Mouse (Mus musculus): Measurements from ENCODE around the gene Carnmt1. TPM values are rescaled to one million over a fixed set of nuclear protein-coding genes. Genes with fewer than 3 reads are reported as not detected.

Carnmt1 gene
- polyA plus RNA-seq, 2 experiments: 17.2 to 46.5 TPM

DNA sequence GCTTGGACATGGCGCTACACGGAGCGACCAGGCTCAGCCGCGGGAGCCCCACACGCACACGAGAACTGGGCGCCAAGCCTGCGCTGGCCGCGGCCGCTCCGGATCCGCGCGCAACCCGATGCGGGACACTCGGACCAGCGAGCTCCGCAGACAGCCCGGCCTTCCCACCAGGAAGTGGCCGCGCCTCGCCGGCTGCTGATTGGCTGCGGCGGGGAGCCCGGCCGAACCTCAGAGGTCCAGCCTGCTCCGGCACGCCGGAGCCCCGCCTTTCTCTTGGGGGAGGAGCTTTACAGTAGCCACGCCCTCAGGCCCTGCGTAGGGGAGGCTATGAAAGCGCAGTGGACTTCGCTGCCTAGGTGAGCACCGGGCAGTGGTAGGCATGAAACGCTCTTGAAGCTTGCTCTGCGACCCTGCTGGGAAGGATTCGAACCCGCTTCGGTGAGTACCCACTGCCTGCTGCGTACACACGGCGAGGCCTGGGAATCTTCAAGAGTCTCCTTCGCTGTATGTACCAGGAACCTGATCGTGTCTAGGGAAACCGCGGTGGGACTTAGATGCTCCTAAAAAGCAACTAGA is 38.8 kb upstream of the Carnmt1 start, which contains the start of the genes Ostf1 and Nmrk1:
Gene Ostf1 (minus strand): TSS at position 180 of the 576 bp plus-strand sequence.
Gene Nmrk1 (plus strand): TSS at position 307 of the 576 bp plus-strand sequence.
- Histone ChIP-seq H3K4me1 (ENCODE audit: control insufficient read depth, insufficient read depth, low read length) (peaks cover 7% of the 10 kb centered on the region; the same call in 1 of the 2 replicates), H3K27me3 (ENCODE audit: control insufficient read depth, insufficient read depth, low read length) (no peaks in the 10 kb centered on the region), H3K36me3 (ENCODE audit: control insufficient read depth, insufficient read depth, low read length) (no peaks in the 10 kb centered on the region), H3K9me3 (ENCODE audit: control insufficient read depth, low read length) (no peaks in the 10 kb centered on the region), H3K4me2 (replicated peaks; ENCODE audit: low read depth, low read length, severe bottlenecking) (peak within 1 kb of the TSS; percentile 83), H3K9ac (ENCODE audit: low read depth, low read length, severe bottlenecking) (peak within 1 kb of the TSS; percentile 65), H3K27ac (replicated peaks; ENCODE audit: low read depth, low read length) (peak within 1 kb of the TSS; percentile 70; the same call in 1 of the 2 replicates), H3K4me3 (replicated peaks; ENCODE audit: low read length) (peak within 1 kb of the TSS; percentile 78)
- WGBS: under 1% methylated on average over 49 of the region's 51 CpGs
- DNase-seq (ENCODE audit: low spot score) (peak; percentile 92), ATAC-seq (ENCODE audit: low FRiP score, low read depth) (peak; percentile 99)
- TF ChIP-seq POLR2A (IDR thresholded peaks at IDR 0.05; ENCODE audit: borderline replicate concordance, extremely low read depth, insufficient read depth, insufficient read length): peak; percentile 6; the same call in 1 of the 2 replicates

DNA sequence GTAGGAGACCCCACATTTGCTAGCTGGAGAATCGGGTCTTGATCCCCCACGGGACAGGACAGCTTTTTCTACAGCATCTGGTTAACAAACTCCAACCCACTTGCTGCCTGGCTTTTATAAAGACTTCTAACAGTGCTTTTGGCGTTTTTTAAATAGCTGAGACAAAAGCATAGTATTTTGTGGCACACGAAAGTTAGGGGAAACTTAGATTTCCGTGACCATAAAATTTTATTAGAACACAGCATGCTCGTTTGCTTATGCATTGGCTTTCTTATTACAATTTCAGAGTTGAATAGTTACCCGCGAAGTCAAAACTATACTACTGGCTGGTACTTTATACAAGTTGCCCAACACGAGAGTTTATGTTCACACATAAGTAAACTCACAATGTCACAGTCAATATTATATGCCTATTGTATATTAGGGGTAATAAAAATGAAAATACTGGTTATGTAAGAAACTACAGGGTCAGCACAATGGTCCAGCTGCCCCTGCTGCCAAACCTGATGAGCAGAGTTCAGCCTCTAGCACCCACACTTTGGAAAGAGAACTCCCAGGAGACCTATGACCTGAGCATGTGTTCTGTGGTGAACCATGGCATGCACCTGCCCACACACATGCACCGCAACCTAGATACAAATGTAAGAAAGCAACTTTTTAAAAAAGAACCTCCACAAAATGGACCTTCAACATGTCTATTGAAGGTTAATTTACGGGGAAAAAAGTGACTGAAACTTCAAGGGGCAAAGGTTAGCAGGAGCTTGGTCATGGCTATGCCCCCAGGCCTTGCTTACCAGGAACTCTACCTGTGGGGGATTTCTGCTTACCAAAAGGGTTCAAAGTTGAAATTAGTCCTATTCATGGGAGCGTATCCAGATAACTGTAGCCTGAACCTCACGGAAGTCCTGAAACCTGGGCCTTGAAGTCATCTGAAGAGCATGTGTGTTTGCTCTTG is 38.1 kb upstream of the Carnmt1 start:
- peaks cover 7% of the 10 kb centered on the region; the same call in 1 of the 2 replicates for H3K4me1 ChIP-seq (ENCODE audit: control insufficient read depth, insufficient read depth, low read length)
- no peaks in the 10 kb centered on the region for H3K36me3 ChIP-seq (ENCODE audit: control insufficient read depth, insufficient read depth, low read length)
- peak overlapping the region; percentile 83 for H3K4me2 ChIP-seq (replicated peaks; ENCODE audit: low read depth, low read length, severe bottlenecking)
- peak overlapping the region; percentile 78 for H3K4me3 ChIP-seq (replicated peaks; ENCODE audit: low read length)
- no peaks in the 10 kb centered on the region for H3K9me3 ChIP-seq (ENCODE audit: control insufficient read depth, low read length)
- no peaks in the 10 kb centered on the region for H3K27me3 ChIP-seq (ENCODE audit: control insufficient read depth, insufficient read depth, low read length)
- DNase-seq (ENCODE audit: low spot score): no peak
- no peak for TF ChIP-seq POLR2A (IDR thresholded peaks at IDR 0.05; ENCODE audit: borderline replicate concordance, extremely low read depth, insufficient read depth, insufficient read length)
- ATAC-seq (ENCODE audit: low FRiP score, low read depth): no peak
- WGBS: 42% methylated on average over 13 of the region's 13 CpGs
- no peak overlapping the region for H3K27ac ChIP-seq (replicated peaks; ENCODE audit: low read depth, low read length)
- H3K9ac ChIP-seq (ENCODE audit: low read depth, low read length, severe bottlenecking): peak overlapping the region; percentile 65

DNA sequence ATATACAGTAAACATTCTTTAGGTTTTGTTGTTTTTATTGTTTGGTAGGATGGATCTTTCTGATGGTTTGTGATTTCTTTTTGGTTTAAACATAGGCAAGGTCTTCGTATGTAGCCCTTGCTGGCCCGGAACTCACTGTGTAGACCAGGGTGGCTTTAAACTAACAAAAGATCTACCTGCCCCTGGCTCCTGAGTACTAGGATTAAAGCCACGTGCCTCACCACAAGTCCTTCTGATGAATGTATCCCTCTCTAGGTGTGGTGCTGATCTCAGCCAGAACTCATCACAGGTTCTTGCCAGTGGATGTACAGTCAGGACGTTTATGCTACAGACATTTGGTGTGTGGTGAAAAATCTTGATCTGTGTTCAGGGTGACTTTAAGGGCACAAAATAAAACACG is 32.6 kb upstream of the Carnmt1 start:
- Histone ChIP-seq H3K4me2 (replicated peaks; ENCODE audit: low read depth, low read length, severe bottlenecking) (no peak overlapping the region), H3K36me3 (ENCODE audit: control insufficient read depth, insufficient read depth, low read length) (no peaks in the 10 kb centered on the region), H3K27me3 (ENCODE audit: control insufficient read depth, insufficient read depth, low read length) (no peaks in the 10 kb centered on the region), H3K9ac (ENCODE audit: low read depth, low read length, severe bottlenecking) (no peak overlapping the region), H3K27ac (replicated peaks; ENCODE audit: low read depth, low read length) (no peak overlapping the region), H3K4me3 (replicated peaks; ENCODE audit: low read length) (no peak overlapping the region), H3K4me1 (ENCODE audit: control insufficient read depth, insufficient read depth, low read length) (no peaks in the 10 kb centered on the region; the same call in 1 of the 2 replicates), H3K9me3 (ENCODE audit: control insufficient read depth, low read length) (no peaks in the 10 kb centered on the region)
- 71% methylated on average over 5 of the region's 5 CpGs for WGBS
- DNase-seq (ENCODE audit: low spot score): no peak
- TF ChIP-seq POLR2A (IDR thresholded peaks at IDR 0.05; ENCODE audit: borderline replicate concordance, extremely low read depth, insufficient read depth, insufficient read length): no peak
- ATAC-seq (ENCODE audit: low FRiP score, low read depth): no peak

DNA sequence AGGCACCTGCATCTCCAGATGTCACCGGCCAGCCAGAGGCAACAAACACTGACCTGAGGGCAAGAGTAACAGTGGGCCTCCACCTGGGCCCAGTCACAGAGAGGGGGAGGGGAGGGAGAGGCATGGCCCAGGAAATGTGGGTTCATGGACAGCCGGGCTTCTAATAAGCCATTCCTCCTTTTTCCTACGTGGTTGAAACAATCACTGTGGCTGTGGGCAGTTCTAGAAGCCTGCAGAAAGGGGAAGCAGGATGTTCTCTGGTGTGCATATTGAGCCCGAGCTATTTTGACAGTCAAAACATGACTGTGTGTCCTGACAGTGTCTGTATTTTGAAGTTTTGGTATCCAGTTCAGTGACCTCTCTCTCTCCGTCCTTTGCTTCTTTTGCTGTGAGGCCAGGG is 31.6 kb upstream of the Carnmt1 start:
- H3K36me3 ChIP-seq (ENCODE audit: control insufficient read depth, insufficient read depth, low read length): no peaks in the 10 kb centered on the region
- DNase-seq (ENCODE audit: low spot score) (no peak), ATAC-seq (ENCODE audit: low FRiP score, low read depth) (no peak)
- no peak overlapping the region for H3K4me3 ChIP-seq (replicated peaks; ENCODE audit: low read length)
- no peaks in the 10 kb centered on the region for H3K27me3 ChIP-seq (ENCODE audit: control insufficient read depth, insufficient read depth, low read length)
- no peak overlapping the region for H3K27ac ChIP-seq (replicated peaks; ENCODE audit: low read depth, low read length)
- H3K4me1 ChIP-seq (ENCODE audit: control insufficient read depth, insufficient read depth, low read length): no peaks in the 10 kb centered on the region; the same call in 1 of the 2 replicates
- no peaks in the 10 kb centered on the region for H3K9me3 ChIP-seq (ENCODE audit: control insufficient read depth, low read length)
- no peak overlapping the region for H3K9ac ChIP-seq (ENCODE audit: low read depth, low read length, severe bottlenecking)
- WGBS: 63% methylated on average over 5 of the region's 5 CpGs
- TF ChIP-seq POLR2A (IDR thresholded peaks at IDR 0.05; ENCODE audit: borderline replicate concordance, extremely low read depth, insufficient read depth, insufficient read length): no peak
- H3K4me2 ChIP-seq (replicated peaks; ENCODE audit: low read depth, low read length, severe bottlenecking): no peak overlapping the region

DNA sequence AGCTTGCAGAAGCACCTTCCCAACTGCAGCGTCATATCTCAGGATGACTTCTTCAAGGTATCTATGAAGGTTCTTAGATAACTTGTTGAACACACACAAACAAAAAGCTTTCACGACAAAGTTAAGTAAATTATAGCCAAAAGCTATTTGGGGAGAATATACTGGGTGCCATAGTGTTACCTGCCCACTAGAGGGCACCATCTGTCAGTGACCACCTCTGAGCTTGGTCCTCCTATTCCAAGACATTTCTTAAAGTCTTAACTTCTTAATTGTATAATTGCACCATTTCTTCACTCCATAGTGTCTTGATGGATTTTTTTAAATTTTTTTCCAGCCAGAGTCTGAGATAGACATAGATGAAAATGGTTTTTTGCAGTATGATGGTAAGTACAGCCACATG is 31.0 kb upstream of the Carnmt1 start:
- Histone ChIP-seq H3K36me3 (ENCODE audit: control insufficient read depth, insufficient read depth, low read length) (no peaks in the 10 kb centered on the region), H3K4me2 (replicated peaks; ENCODE audit: low read depth, low read length, severe bottlenecking) (no peak overlapping the region), H3K9me3 (ENCODE audit: control insufficient read depth, low read length) (no peaks in the 10 kb centered on the region), H3K4me3 (replicated peaks; ENCODE audit: low read length) (no peak overlapping the region), H3K27ac (replicated peaks; ENCODE audit: low read depth, low read length) (no peak overlapping the region), H3K9ac (ENCODE audit: low read depth, low read length, severe bottlenecking) (no peak overlapping the region), H3K27me3 (ENCODE audit: control insufficient read depth, insufficient read depth, low read length) (no peaks in the 10 kb centered on the region), H3K4me1 (ENCODE audit: control insufficient read depth, insufficient read depth, low read length) (no peaks in the 10 kb centered on the region; the same call in 1 of the 2 replicates)
- ATAC-seq (ENCODE audit: low FRiP score, low read depth) (no peak), DNase-seq (ENCODE audit: low spot score) (no peak)
- no peak for TF ChIP-seq POLR2A (IDR thresholded peaks at IDR 0.05; ENCODE audit: borderline replicate concordance, extremely low read depth, insufficient read depth, insufficient read length)
- 28% methylated on average over 2 of the region's 2 CpGs for WGBS

All from limb, embryonic 14.5 days (tissue).